Mouse (Mus musculus) cortical plate, adult 2 months (tissue): Measurements from ENCODE around the gene Acss3.

ENCODE experiments used
- CTCF ChIP-seq: fragments of 200-500 bp; IDR thresholded peaks from 2 replicates; pipeline ENCODE4 v1.5.1; 2011; ENCODE audit warnings: mild to moderate bottlenecking, control low read depth, low read length; ENCODE audit not compliant: insufficient read depth; ENCODE audit errors: extremely low read depth
- POLR2A ChIP-seq: fragments of 200-500 bp; IDR thresholded peaks from 2 replicates; pipeline ENCODE4 v1.6.1; 2011; ENCODE audit warnings: mild to moderate bottlenecking, low read length, control low read depth; ENCODE audit not compliant: insufficient read depth; ENCODE audit errors: extremely low read depth

DNA sequence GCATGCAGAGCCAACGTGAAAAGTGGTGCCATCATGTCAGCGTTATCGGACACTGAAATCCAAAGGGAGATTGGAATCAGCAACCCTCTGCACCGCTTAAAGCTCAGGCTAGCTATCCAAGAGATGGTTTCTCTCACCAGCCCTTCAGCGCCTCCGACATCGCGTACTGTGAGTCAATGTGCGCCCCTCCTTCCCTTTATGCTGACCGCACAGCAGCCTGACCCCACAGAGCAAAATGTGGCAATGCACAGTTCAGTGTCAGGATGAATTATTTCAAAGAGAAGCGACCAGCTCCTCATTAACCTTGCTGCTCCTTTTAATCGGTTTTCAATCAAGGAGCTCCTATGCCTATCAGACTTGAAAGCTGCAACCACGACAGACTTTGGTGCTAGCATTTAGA is 227.1 kb downstream of the Acss3 start:
- no peak for TF ChIP-seq POLR2A
- no peak for TF ChIP-seq CTCF
